Mouse (Mus musculus) lung, postnatal 0 days (tissue): ENCODE measurements around the gene Pdlim7. TPM values are rescaled to one million over a fixed set of nuclear protein-coding genes. Genes with fewer than 3 reads are reported as not detected.
A peak's percentile ranks its signal among the peaks of the same experiment; 100 is the strongest.

Source experiments
- ATAC-seq: fragments of 200-750 bp; cut with Nextera tagmentation; 2 replicates; pipeline ENCODE4 v1.8.0; 2017; ENCODE audit warnings: moderate library complexity
- DNase-seq: peaks from one replicate; pipeline ENCODE4 v3.0.0-alpha.2; 2016; ENCODE audit warnings: low spot score
- H3K27ac ChIP-seq: fragments of 300-500 bp; sonication (generic); 2 replicates; pipeline ENCODE4 v1.5.1; 2014; ENCODE audit warnings: antibody characterized with exemption, mild to moderate bottlenecking, low read length, mixed read lengths
- H3K27me3 ChIP-seq: fragments of 300-500 bp; sonication (generic); replicated peaks from 2 replicates; pipeline ENCODE4 v1.6.1; 2014; ENCODE audit warnings: low read length, mixed read lengths; ENCODE audit not compliant: insufficient read depth
- H3K36me3 ChIP-seq: fragments of 300-500 bp; sonication (generic); 2 replicates; pipeline ENCODE4 v1.6.1; 2014; ENCODE audit warnings: low read length, mixed read lengths; ENCODE audit not compliant: insufficient read depth
- H3K4me1 ChIP-seq: fragments of 300-500 bp; sonication (generic); 2 replicates; pipeline ENCODE4 v1.6.1; 2014; ENCODE audit warnings: antibody characterized with exemption, low read depth, low read length, mixed read lengths; ENCODE audit not compliant: insufficient read depth
- H3K4me2 ChIP-seq: fragments of 300-500 bp; sonication (generic); replicated peaks from 2 replicates; pipeline ENCODE4 v1.6.1; 2014; ENCODE audit warnings: low read depth, mild to moderate bottlenecking, low read length, moderate library complexity, mixed read lengths
- H3K4me3 ChIP-seq: fragments of 300-500 bp; sonication (generic); 2 replicates; pipeline ENCODE4 v1.5.1; 2014; ENCODE audit warnings: low read depth, low read length
- H3K9ac ChIP-seq: fragments of 300-500 bp; sonication (generic); replicated peaks from 2 replicates; pipeline ENCODE4 v1.6.1; 2014; ENCODE audit warnings: low read depth, mild to moderate bottlenecking
- H3K9me3 ChIP-seq: fragments of 300-500 bp; sonication (generic); 2 replicates; pipeline ENCODE4 v1.6.1; 2016; ENCODE audit warnings: low read length, mixed read lengths
- CTCF ChIP-seq: IDR thresholded peaks from 2 replicates; pipeline ENCODE4 v1.5.1; 2016; ENCODE audit warnings: antibody characterized with exemption, mild to moderate bottlenecking
- EP300 ChIP-seq: IDR thresholded peaks from 2 replicates; pipeline ENCODE4 v1.6.1; 2016; ENCODE audit warnings: antibody characterized with exemption, mild to moderate bottlenecking, control low read depth
- WGBS: fragments of 180-500 bp; shearing (Covaris S2); extraction: QIAGEN DNeasy Blood & Tissue Kit; methylation state at CpG from one replicate; pipeline ENCODE4 v1.1.7; 2014; 5-methylcytosine and 5-hydroxymethylcytosine counted together
- polyA plus RNA-seq: library from polyadenylated mRNA; unstranded; fragments of >200 nt; fragmentation: Nextera tagmentation; extraction: Ambion mirVana; gene quantifications from 2 replicates; pipeline ENCODE4 v1.2.1, GENCODE M21; 2015

The Pdlim7 gene
- polyA plus RNA-seq, 1 experiment from 2014 or later: 111 TPM

DNA sequence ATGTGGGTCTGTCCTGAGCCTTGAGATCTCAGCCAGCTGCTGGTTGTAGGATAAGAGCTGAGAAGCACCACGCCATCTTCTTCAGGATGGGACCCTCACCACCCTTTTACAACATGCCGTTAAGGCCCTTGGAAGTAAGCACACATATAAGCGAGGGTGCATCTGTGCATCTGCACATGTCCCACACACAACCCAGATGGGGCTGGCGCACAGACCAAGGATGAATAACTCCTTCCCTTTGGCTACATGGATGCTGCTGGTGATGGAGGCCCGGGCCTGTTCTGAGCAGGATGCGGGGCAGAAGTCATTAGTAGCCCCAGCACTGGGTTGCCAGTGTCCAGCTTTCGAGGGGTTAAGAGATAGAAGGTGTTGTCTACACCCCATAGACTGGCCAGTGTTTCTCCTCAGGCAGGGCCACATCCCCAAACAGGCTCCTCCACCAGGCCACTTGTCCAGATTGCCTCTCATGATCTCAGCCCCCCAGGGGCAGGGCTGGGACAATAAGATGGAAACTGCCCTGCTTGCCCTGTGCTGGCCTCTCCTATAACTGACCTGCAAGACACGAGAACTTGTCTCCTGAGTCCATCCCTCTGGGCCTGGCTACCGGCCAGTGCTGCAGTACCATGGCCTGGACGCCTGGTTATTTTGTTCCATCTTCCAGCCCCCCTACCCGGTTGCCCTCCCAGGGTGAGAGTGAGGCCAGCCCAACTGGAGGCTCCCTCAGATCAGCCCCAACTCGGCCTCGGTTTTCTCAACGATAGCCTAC is 27.3 kb downstream of the Pdlim7 start:
- no peak overlapping the region for H3K27ac ChIP-seq

DNA sequence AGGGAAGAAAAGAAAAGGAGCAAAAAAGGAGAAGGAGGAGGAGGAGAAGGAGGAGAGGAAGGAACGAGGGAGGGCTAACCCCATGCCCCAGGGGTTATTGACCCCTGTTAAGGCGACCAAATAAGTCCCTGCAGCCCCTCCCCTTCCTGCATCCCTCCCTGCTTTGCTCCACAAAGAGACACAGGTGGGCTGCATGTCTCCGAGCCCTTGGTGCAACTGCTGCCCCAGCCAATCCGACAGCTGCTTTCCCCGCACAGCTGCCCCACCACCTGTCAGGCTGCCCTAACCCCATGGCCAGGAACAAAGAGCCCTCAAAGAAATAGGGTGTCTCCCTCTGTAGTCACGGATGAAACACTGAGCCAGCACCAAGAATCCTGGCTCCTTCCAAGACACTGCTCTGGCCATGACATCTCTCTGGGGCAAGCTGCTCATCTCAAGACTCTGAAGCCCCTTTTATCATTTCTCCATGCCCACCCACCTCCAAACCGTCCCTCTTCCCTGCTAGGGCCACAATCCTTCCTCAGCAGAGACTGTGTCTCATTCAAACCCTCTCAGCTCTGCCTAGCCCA is 28.9 kb downstream of the Pdlim7 start:
- Histone ChIP-seq H3K9ac (no peak overlapping the region), H3K4me2 (no peak overlapping the region), H3K36me3 (no peaks in the 10 kb centered on the region), H3K4me1 (peaks cover 6% of the 10 kb centered on the region; the same call in 1 of the 2 replicates), H3K27me3 (peaks cover 9% of the 10 kb centered on the region), H3K4me3 (no peak overlapping the region), H3K27ac (no peak overlapping the region), H3K9me3 (no peaks in the 10 kb centered on the region)
- no peak for ATAC-seq
- no peak for DNase-seq
- TF ChIP-seq CTCF (no peak), EP300 (no peak)
- WGBS: 68% methylated on average over 6 of the region's 7 CpGs

More for the DNA sequence above, 27.3 kb downstream of the Pdlim7 start:
- Histone ChIP-seq H3K27me3 (peaks cover 9% of the 10 kb centered on the region), H3K36me3 (no peaks in the 10 kb centered on the region), H3K4me3 (peak overlapping the region; percentile 69; the same call in 1 of the 2 replicates), H3K9ac (0 out of 2 replicates have a peak overlapping the region, but pooled peaks have one; percentile 74), H3K4me2 (peak overlapping the region; percentile 92), H3K9me3 (no peaks in the 10 kb centered on the region), H3K4me1 (peaks cover 6% of the 10 kb centered on the region; the same call in 1 of the 2 replicates)
- TF ChIP-seq EP300: no peak
- TF ChIP-seq CTCF: no peak
- no peak for DNase-seq
- 48% methylated on average over 14 of the region's 14 CpGs for WGBS
- no peak for ATAC-seq

DNA sequence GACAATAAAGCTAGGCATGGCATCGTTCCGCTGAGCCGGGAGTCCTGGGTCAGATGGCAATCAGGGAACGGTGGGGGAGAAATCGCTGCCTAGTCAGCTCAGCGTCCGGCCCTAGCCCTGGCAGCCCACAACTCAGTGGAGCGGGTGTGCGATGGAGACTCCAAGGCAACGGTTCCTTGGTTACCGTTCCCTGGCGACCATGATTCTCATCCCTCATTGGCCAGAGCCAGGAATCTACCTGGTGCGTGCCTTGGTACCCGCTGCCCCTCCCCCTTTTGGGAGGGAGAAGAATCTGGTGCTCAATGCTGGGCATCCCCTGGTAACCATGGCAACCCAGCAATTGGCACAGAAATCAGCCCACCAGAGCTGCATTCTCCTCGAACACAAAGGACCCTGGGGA is 29.9 kb downstream of the Pdlim7 start:
- Histone ChIP-seq H3K36me3 (no peaks in the 10 kb centered on the region), H3K4me1 (peaks cover 6% of the 10 kb centered on the region; the same call in 1 of the 2 replicates), H3K27me3 (peaks cover 9% of the 10 kb centered on the region), H3K9me3 (no peaks in the 10 kb centered on the region), H3K4me2 (no peak overlapping the region), H3K4me3 (no peak overlapping the region), H3K27ac (no peak overlapping the region), H3K9ac (no peak overlapping the region)
- no peak for TF ChIP-seq EP300
- no peak for TF ChIP-seq CTCF
- no peak for ATAC-seq
- DNase-seq: no peak
- whole genome bisulfite sequencing: 40% methylated on average over 15 of the region's 15 CpGs

DNA sequence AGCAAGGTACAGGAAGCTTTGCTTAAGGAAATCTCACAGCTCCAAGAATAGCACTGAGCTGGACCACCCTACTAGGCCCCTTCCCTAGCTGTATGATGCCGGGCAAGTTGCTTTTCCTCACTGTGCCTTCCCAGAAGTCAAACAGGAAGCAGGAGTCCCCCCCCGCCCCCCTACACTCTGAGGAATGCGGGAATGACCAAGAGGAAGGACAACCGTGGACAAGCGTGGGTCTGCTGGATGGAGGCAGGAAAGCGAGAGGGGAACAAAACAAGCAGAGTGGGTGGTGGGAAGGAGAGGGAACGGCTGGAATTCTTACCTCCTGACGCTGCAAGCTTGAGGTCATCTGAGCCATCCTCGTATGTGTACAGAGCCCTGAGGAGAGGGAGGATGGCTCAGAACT is 30.4 kb downstream of the Pdlim7 start:
- DNase-seq: no peak
- H3K36me3 ChIP-seq: no peaks in the 10 kb centered on the region
- H3K9ac ChIP-seq: no peak overlapping the region
- H3K27ac ChIP-seq: no peak overlapping the region
- H3K4me2 ChIP-seq: no peak overlapping the region
- TF ChIP-seq EP300 (no peak), CTCF (no peak)
- peaks cover 5% of the 10 kb centered on the region for H3K27me3 ChIP-seq
- ATAC-seq: peak; percentile 11
- peaks cover 6% of the 10 kb centered on the region; the same call in 1 of the 2 replicates for H3K4me1 ChIP-seq
- H3K4me3 ChIP-seq: no peak overlapping the region
- no peaks in the 10 kb centered on the region for H3K9me3 ChIP-seq
- WGBS: 23% methylated on average over 9 of the region's 9 CpGs

DNA sequence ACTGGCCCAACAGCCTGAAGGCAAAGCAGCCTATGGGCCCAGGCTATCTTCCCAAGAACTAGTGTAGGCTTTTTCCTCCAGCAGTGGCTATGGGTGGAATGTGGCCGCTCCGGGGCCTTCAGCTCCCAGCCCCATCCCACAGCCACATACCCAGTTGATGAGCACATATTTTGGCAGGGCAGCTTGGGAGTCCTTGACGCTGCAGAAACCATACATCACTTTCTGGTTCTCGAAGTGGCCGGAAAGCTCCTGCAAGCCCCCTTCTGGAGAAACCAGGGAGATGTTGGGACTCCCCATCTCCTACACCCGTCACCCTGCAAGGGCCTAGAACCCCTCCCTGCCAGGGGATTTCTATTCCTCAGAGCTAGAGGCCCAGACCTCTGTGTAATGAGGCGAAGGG is 30.9 kb downstream of the Pdlim7 start:
- no peaks in the 10 kb centered on the region for H3K9me3 ChIP-seq
- DNase-seq (peak; percentile 59), ATAC-seq (peak; percentile 45)
- H3K4me3 ChIP-seq: no peak overlapping the region
- no peak overlapping the region for H3K9ac ChIP-seq
- H3K4me2 ChIP-seq: no peak overlapping the region
- H3K27me3 ChIP-seq: peaks cover 5% of the 10 kb centered on the region
- WGBS: 57% methylated on average over 7 of the region's 7 CpGs
- H3K4me1 ChIP-seq: peaks cover 6% of the 10 kb centered on the region; the same call in 1 of the 2 replicates
- H3K36me3 ChIP-seq: no peaks in the 10 kb centered on the region
- TF ChIP-seq EP300 (no peak), CTCF (peak; percentile 30)
- 0 out of 2 replicates have a peak overlapping the region, but pooled peaks have one; percentile 14 for H3K27ac ChIP-seq

DNA sequence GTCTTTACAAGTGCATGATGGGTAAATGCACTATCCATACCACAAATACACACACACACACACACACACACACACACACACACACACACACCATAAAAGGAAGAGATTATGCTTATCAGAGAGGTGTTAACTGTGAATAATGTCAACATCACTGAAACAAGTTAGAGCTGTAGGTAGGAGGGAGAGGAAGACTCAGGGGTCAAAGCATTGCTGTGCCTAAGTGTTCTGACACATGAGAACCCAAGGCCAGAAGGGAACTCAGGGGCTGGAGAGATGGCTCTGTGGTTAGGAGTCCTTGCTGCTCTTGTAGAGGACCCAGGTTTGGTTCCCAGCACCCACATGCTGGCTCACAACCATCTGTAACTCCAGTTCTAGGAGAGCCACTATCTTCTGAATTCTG is 33.5 kb downstream of the Pdlim7 start:
- Histone ChIP-seq H3K9ac (no peak overlapping the region), H3K4me3 (no peak overlapping the region), H3K9me3 (no peaks in the 10 kb centered on the region), H3K27ac (no peak overlapping the region), H3K4me1 (no peaks in the 10 kb centered on the region; the same call in 1 of the 2 replicates), H3K27me3 (no peaks in the 10 kb centered on the region), H3K36me3 (no peaks in the 10 kb centered on the region), H3K4me2 (no peak overlapping the region)
- TF ChIP-seq CTCF (no peak), EP300 (no peak)
- ATAC-seq (no peak), DNase-seq (no peak)
